ENCODE assay signal across 22 mouse cellular contexts in genomic region chr9:43178172-43178571, GRCm38 (mm10). TPM values are rescaled to one million over a fixed set of nuclear protein-coding genes. Genes with fewer than 3 reads are reported as not detected.
DNase-seq lines count a peak whose midpoint lies in the region; ATAC-seq and TF ChIP-seq lines count a peak whose summit lies in the region.
"Had no signal": no experiment of that assay in that cellular context is flagged by ENCODE, and none has a peak within 500 bp of the region (broad histone marks: within the 10 kb centered on the region; RNA-seq: fewer than 3 reads in every experiment).

No protein-coding gene starts in this region.

- H3K36me3 ChIP-seq in forebrain, postnatal 0 days (ENCODE audit: insufficient read depth): no peaks in the 10 kb centered on the region
- no peaks in the 10 kb centered on the region for H3K36me3 ChIP-seq in forebrain, embryonic 12.5 days (replicated peaks)
- H3K36me3 ChIP-seq in lung, postnatal 0 days (ENCODE audit: insufficient read depth, low read length): no peaks in the 10 kb centered on the region
- H3K36me3 ChIP-seq: heart, embryonic 12.5 days; hindbrain, embryonic 15.5 days; midbrain, embryonic 10.5 days had no signal

- H3K4me2 ChIP-seq in forebrain, postnatal 0 days (ENCODE audit: low read depth): no peak overlapping the region
- H3K4me2 ChIP-seq in forebrain, embryonic 12.5 days: no peak overlapping the region
- no peak overlapping the region for H3K4me2 ChIP-seq in lung, postnatal 0 days (replicated peaks; ENCODE audit: low read depth, low read length)
- H3K4me2 ChIP-seq: heart, embryonic 12.5 days; hindbrain, embryonic 15.5 days had no signal

- DNase-seq in forebrain, postnatal 0 days: no peak
- peak; percentile 38 for DNase-seq in kidney, postnatal 10 days
- DNase-seq in kidney, adult 11 months: no peak
- no peak for DNase-seq in lung, postnatal 0 days (ENCODE audit: low spot score)
- DNase-seq in lung, postnatal 14 days: no peak
- DNase-seq in thymus, postnatal 25 days: no peak
- DNase-seq: adrenal gland, adult 8-10 months; cerebellum, adult 9-10 months; heart, postnatal 36 days; kidney, adult 18-20 months; left cerebral cortex, postnatal 4 days; liver; lung, adult 18-20 months had no signal

- TF ChIP-seq CTCF in forebrain, postnatal 0 days (IDR thresholded peaks at IDR 0.05; ENCODE audit: low read depth): peak; percentile 14; the same call in 1 of the 2 replicates
- TF ChIP-seq CTCF in lung, postnatal 0 days (IDR thresholded peaks at IDR 0.05): peak; percentile 32

- ATAC-seq in forebrain, postnatal 0 days: no peak
- ATAC-seq in forebrain, embryonic 12.5 days (ENCODE audit: low FRiP score): no peak
- ATAC-seq in lung, postnatal 0 days: no peak
- ATAC-seq: forebrain, embryonic 16.5 days had no signal

- H3K27ac ChIP-seq in forebrain, postnatal 0 days (ENCODE audit: low read depth, low read length): no peak overlapping the region
- H3K27ac ChIP-seq in forebrain, embryonic 12.5 days: no peak overlapping the region
- no peak overlapping the region for H3K27ac ChIP-seq in lung, postnatal 0 days (ENCODE audit: low read length)
- H3K27ac ChIP-seq: hindbrain, embryonic 15.5 days; macrophage; midbrain, embryonic 10.5 days had no signal

- H3K4me3 ChIP-seq in forebrain, postnatal 0 days (ENCODE audit: low read depth, low read length): no peak overlapping the region
- no peak overlapping the region for H3K4me3 ChIP-seq in forebrain, embryonic 12.5 days (replicated peaks)
- H3K4me3 ChIP-seq in lung, postnatal 0 days (ENCODE audit: low read depth, low read length): no peak overlapping the region
- H3K4me3 ChIP-seq: heart, embryonic 12.5 days; hindbrain, embryonic 15.5 days; midbrain, embryonic 10.5 days had no signal

- no peaks in the 10 kb centered on the region for H3K9me3 ChIP-seq in forebrain, postnatal 0 days (ENCODE audit: low read length)
- no peaks in the 10 kb centered on the region for H3K9me3 ChIP-seq in forebrain, embryonic 12.5 days
- H3K9me3 ChIP-seq in lung, postnatal 0 days (ENCODE audit: low read length): no peaks in the 10 kb centered on the region
- H3K9me3 ChIP-seq: heart, embryonic 12.5 days; hindbrain, embryonic 15.5 days; midbrain, embryonic 10.5 days had no signal

- H3K9ac ChIP-seq in forebrain, postnatal 0 days: no peak overlapping the region
- H3K9ac ChIP-seq in forebrain, embryonic 12.5 days: no peak overlapping the region
- no peak overlapping the region for H3K9ac ChIP-seq in lung, postnatal 0 days (replicated peaks; ENCODE audit: low read depth)
- H3K9ac ChIP-seq: heart, embryonic 12.5 days; hindbrain, embryonic 15.5 days had no signal

- no peaks in the 10 kb centered on the region for H3K4me1 ChIP-seq in forebrain, postnatal 0 days (ENCODE audit: insufficient read depth)
- H3K4me1 ChIP-seq in forebrain, embryonic 12.5 days: no peaks in the 10 kb centered on the region
- H3K4me1 ChIP-seq in lung, postnatal 0 days (ENCODE audit: insufficient read depth, low read depth, low read length): no peaks in the 10 kb centered on the region
- H3K4me1 ChIP-seq: hindbrain, embryonic 15.5 days had no signal

- no peaks in the 10 kb centered on the region for H3K27me3 ChIP-seq in forebrain, postnatal 0 days (ENCODE audit: insufficient read depth, low read length)
- H3K27me3 ChIP-seq in forebrain, embryonic 12.5 days: no peaks in the 10 kb centered on the region
- no peaks in the 10 kb centered on the region for H3K27me3 ChIP-seq in lung, postnatal 0 days (replicated peaks; ENCODE audit: insufficient read depth, low read length)
- H3K27me3 ChIP-seq: heart, embryonic 12.5 days; hindbrain, embryonic 15.5 days had no signal

- 60% methylated on average over 7 of the region's 7 CpGs for WGBS in forebrain, postnatal 0 days
- WGBS in forebrain, embryonic 12.5 days: 59% methylated on average over 7 of the region's 7 CpGs
- WGBS in lung, postnatal 0 days: 64% methylated on average over 7 of the region's 7 CpGs

- TF ChIP-seq EP300 in lung, postnatal 0 days (IDR thresholded peaks at IDR 0.05): no peak

RNA-seq across cellular contexts. Expression of gene Pou2f3, which starts 32.0 kb away (rescaled TPM):
- not detected in 2 replicates for total RNA-seq in forebrain, postnatal 0 days (2014; rRNA removed)
- polyA plus RNA-seq in forebrain, postnatal 0 days (2015; fragmentation: Nextera tagmentation; extraction: Ambion mirVana): 0.05 TPM in 1 of 2 replicates, not detected in the other
- not detected in 2 replicates for polyA plus RNA-seq in forebrain, embryonic 12.5 days (2016; fragmentation: Nextera tagmentation; extraction: Ambion mirVana)
- polyA plus RNA-seq in lung, postnatal 0 days (2015; fragmentation: Nextera tagmentation; extraction: Ambion mirVana): 0.07 and 0.13 TPM in 2 replicates
- total RNA-seq: common myeloid progenitor, adult 5-6 weeks; left cerebral cortex, postnatal 4 days; monocyte, adult 5-6 weeks had no signal
- polyA plus RNA-seq: forebrain, embryonic 16.5 days; heart, embryonic 12.5 days; macrophage; midbrain, embryonic 10.5 days; neural tube, embryonic 11.5 days had no signal
